Mouse (Mus musculus): ENCODE measurements at regions not wholly inside any gene's neighbourhood (a gene's known extent, or its start where the extent isn't known, plus 50 kb on each side); places are given as distances from the start of the nearest gene placed in this dataset.
A peak's percentile ranks its signal among the peaks of the same experiment; 100 is the strongest.

DNA sequence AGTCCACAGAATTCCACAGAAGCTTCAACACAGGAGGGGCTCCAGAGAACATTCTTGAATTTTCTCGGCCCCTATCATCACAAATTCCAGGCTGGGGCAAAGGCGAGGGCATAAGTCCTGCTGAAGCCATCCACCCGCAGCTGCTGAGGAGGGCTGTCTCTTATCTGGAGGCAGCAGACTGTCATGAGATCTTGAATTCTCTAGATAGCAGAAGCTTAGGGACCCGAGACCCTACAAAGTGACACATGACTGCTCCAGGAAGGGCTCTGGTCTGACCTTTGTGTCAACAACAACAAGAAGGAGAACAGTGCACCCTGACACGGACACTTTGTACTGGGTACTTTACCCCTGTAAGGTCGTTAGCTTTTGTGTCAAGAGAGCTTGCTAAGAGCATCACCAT, 57.2 kb downstream of the Lao1 start:
- no peaks in the 10 kb centered on the region for H3K36me3 ChIP-seq (replicated peaks)
- H3K4me2 ChIP-seq: no peak overlapping the region
- H3K9me3 ChIP-seq: no peaks in the 10 kb centered on the region
- H3K4me1 ChIP-seq: peaks cover 8% of the 10 kb centered on the region
- no peak overlapping the region for H3K4me3 ChIP-seq
- no peak for ATAC-seq (replicated peaks)
- no peak overlapping the region for H3K27ac ChIP-seq
- no peaks in the 10 kb centered on the region for H3K27me3 ChIP-seq (replicated peaks)
- no peak overlapping the region for H3K9ac ChIP-seq
- 61% methylated on average over 6 of the region's 6 CpGs for WGBS

DNA sequence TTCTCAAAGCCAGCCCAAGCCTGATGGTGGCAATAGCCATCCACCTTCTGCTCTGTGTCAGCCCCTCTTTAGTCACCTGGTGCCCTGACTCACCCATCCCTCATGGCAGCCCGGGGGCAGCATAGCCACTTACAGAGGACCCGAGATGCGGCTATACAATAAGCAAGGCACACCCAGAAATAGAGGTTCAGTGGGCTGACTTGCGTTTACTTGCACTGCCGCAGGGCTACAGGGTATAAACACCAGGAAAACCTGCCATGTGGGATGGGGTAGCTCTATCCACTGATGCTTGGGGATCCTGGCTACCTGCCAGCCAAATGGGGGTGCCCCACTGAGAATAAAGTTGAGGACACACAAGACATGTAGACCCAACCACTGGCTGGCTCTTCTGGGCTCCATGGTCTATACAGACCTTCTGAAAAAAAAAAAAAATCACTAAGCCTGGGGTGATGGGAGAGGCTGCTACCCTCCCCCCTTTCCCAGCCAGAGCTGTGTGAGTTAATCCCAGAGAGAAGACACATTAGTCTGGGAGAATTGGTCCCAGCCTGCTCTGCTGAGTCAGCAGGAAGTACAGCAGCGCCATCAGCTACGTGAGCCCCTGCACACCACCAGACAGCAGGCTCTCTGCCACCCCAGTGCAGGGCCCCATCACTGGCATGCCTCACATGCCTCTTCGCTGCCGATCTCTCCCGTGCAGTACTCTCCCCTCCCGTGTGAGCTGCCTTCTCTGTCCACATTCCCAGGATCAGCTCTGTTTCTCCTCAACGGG, 57.8 kb downstream of the Lao1 start:
- Histone ChIP-seq H3K4me1 (peaks cover 8% of the 10 kb centered on the region), H3K27ac (peak overlapping the region; percentile 21; the same call in 1 of the 2 replicates), H3K4me3 (no peak overlapping the region), H3K4me2 (peak overlapping the region; percentile 33), H3K9ac (no peak overlapping the region), H3K9me3 (no peaks in the 10 kb centered on the region), H3K27me3 (replicated peaks) (no peaks in the 10 kb centered on the region), H3K36me3 (replicated peaks) (no peaks in the 10 kb centered on the region)
- peak; percentile 57 for ATAC-seq (replicated peaks)
- WGBS: 45% methylated on average over 12 of the region's 12 CpGs

DNA sequence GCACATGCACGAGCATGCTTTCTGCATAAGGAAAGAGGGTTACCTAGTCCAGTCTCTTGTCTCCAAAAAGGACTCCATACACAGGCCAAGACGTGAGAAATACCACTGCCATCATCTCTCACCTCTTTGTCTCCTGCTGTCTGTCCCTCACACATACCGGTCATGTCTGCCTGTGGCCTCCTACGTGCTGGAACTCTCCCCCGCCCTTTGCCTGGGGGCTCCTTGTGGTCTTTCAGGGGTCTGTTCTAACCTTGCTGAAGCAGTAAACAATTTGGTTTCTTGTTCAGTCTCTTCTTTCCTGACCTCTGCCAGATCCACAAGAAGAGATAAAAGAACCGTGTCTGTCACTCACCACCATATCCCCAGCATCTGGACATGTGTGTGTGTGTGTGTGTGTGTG, 61.0 kb downstream of the Lao1 start:
- peaks cover 8% of the 10 kb centered on the region for H3K4me1 ChIP-seq
- H3K27ac ChIP-seq: no peak overlapping the region
- no peaks in the 10 kb centered on the region for H3K36me3 ChIP-seq (replicated peaks)
- H3K4me2 ChIP-seq: no peak overlapping the region
- ATAC-seq (replicated peaks): no peak
- H3K9me3 ChIP-seq: no peaks in the 10 kb centered on the region
- H3K27me3 ChIP-seq (replicated peaks): no peaks in the 10 kb centered on the region
- H3K9ac ChIP-seq: no peak overlapping the region
- no peak overlapping the region for H3K4me3 ChIP-seq
- WGBS: 68% methylated on average over 6 of the region's 6 CpGs

DNA sequence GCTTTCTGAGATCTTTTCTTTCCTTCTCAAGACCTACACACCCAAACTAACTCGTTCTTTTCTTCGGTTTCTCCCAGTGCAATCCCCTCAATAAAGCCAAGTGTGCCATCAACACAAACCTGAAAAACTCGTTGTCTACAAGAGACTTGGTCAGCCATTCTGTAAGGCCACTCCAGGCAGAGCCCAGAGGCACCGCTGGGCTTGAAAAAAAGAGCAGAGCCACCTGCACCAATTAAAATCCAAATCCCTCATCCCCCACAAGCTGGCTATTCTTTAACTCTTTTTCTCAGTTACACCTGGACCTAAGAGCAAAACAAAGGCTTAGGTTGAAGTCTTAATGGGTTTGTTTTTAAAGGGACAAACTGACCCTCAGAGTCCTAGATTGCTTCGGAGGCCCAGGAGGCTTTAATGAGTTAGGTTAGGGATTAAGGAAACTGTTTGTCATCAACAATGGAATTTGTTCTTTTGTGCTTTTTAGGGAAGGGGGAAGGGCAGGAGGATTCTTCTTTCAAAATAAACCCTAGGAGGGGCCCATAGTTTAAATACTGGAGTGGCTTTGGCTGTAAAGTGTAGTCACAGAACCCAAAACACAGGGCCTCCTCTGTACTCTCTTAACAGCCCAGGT, 65.0 kb downstream of the Lao1 start:
- H3K4me2 ChIP-seq: no peak overlapping the region
- H3K9ac ChIP-seq: no peak overlapping the region
- H3K4me3 ChIP-seq: no peak overlapping the region
- no peaks in the 10 kb centered on the region for H3K27me3 ChIP-seq (replicated peaks)
- H3K36me3 ChIP-seq (replicated peaks): no peaks in the 10 kb centered on the region
- H3K27ac ChIP-seq: no peak overlapping the region
- 11% methylated on average over 5 of the region's 5 CpGs for WGBS
- no peak for ATAC-seq (replicated peaks)
- no peaks in the 10 kb centered on the region for H3K4me1 ChIP-seq
- H3K9me3 ChIP-seq: no peaks in the 10 kb centered on the region

DNA sequence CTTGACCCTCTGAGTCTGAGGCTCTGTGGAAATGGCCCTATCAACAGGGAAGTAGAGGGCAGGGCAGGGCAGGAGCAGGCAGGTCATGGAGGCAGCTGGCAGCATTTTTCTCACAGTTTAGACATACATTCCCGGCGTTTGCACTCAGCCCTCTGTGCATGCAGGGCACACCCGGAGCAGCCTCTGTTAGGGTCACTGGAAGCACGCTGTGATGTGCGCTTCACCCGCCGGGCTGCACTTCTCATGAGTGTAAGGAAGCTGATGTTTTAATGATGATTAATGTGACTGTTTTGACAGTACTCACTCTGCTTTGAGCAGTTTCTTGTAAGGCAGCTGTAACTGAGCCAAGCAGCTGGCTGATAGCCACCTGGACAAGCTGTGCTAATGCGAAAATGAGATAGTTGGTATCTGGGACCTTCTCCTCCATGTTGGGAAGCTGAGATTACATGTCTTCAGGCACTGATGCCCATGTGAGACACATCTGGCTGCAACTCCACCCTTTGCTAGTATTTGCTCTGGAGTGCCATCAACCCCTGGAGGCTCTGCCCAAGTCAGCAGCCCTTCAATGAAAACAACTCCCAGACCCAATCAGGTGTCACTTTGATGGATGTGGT, 66.9 kb downstream of the Lao1 start:
- Histone ChIP-seq H3K9me3 (no peaks in the 10 kb centered on the region), H3K4me1 (no peaks in the 10 kb centered on the region), H3K9ac (no peak overlapping the region), H3K36me3 (replicated peaks) (no peaks in the 10 kb centered on the region), H3K27me3 (replicated peaks) (no peaks in the 10 kb centered on the region), H3K27ac (no peak overlapping the region), H3K4me2 (no peak overlapping the region), H3K4me3 (no peak overlapping the region)
- ATAC-seq (replicated peaks): no peak
- WGBS: 62% methylated on average over 8 of the region's 8 CpGs

DNA sequence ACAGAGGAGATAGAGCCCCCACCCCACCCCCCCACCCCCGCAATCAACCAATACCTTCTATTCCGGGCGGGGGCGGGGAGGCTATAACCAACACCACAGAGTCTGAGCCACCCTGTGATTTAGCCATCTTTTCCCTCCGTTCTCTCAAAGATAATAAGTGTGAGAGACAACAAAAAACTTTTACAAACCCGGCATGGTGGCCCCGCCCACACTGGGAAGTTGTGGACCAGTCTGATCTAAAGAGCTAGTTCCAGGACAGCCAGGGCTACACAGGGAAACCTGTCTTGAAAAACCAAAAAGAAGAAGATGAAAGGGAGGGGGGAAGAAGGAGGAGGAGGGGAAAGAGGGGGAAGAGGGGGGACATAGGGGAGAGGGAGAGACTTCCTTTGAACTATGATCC, 67.7 kb downstream of the Lao1 start:
- H3K4me2 ChIP-seq: no peak overlapping the region
- H3K4me3 ChIP-seq: no peak overlapping the region
- H3K36me3 ChIP-seq (replicated peaks): no peaks in the 10 kb centered on the region
- WGBS: 72% methylated on average over 7 of the region's 7 CpGs
- H3K27me3 ChIP-seq (replicated peaks): no peaks in the 10 kb centered on the region
- H3K4me1 ChIP-seq: no peaks in the 10 kb centered on the region
- H3K9ac ChIP-seq: no peak overlapping the region
- H3K27ac ChIP-seq: no peak overlapping the region
- no peak for ATAC-seq (replicated peaks)
- H3K9me3 ChIP-seq: no peaks in the 10 kb centered on the region

DNA sequence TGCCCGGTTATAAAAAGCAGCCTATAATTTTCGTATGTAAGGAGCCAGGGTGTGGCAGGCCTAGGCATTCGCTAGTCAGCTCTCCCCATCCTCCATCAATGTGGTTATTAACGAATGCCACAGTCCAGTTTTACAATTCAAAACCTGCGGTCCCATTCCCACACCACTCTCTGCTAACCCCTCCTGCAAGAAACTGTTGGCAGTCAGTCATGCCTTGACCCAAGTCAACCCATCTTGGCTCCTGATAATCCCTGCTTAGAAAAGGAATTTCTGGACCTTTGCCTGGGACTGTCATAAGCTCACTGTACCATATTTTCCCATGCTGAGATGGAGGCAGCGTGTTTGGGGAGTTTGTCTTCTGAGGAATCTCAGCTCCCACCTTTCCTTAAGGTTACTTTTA, 68.4 kb downstream of the Lao1 start:
- H3K4me1 ChIP-seq: no peaks in the 10 kb centered on the region
- no peak for ATAC-seq (replicated peaks)
- H3K4me2 ChIP-seq: no peak overlapping the region

DNA sequence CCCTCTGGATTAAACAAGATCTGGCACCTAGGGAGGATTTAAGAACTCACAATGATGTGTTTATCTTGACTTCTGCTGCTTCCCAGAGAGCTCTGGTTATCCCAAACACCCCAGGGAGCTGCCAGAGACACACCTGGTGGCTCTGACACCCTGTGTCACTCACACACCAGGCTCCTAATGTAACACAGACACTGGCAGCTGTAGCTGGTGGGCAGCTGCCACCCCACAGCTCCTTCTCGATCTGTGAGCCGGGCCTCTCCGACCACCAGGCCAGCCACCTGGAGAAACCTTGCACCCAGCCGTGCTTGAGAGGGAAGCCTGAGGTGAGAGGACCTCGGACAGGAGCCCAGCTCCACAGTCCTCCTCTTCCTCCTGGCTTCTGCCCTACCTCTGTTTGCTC, 69.5 kb downstream of the Lao1 start:
- H3K4me2 ChIP-seq: no peak overlapping the region
- no peaks in the 10 kb centered on the region for H3K9me3 ChIP-seq
- H3K27me3 ChIP-seq (replicated peaks): no peaks in the 10 kb centered on the region
- no peak for ATAC-seq (replicated peaks)
- no peak overlapping the region for H3K4me3 ChIP-seq
- H3K9ac ChIP-seq: no peak overlapping the region
- WGBS: 33% methylated on average over 5 of the region's 5 CpGs
- H3K4me1 ChIP-seq: no peaks in the 10 kb centered on the region
- no peaks in the 10 kb centered on the region for H3K36me3 ChIP-seq (replicated peaks)
- H3K27ac ChIP-seq: no peak overlapping the region

More for the DNA sequence above, 68.4 kb downstream of the Lao1 start:
- Histone ChIP-seq H3K9me3 (no peaks in the 10 kb centered on the region), H3K4me3 (no peak overlapping the region), H3K27ac (no peak overlapping the region), H3K36me3 (replicated peaks) (no peaks in the 10 kb centered on the region), H3K27me3 (replicated peaks) (no peaks in the 10 kb centered on the region), H3K9ac (no peak overlapping the region)
- WGBS: 90% methylated on average over 6 of the region's 6 CpGs

DNA sequence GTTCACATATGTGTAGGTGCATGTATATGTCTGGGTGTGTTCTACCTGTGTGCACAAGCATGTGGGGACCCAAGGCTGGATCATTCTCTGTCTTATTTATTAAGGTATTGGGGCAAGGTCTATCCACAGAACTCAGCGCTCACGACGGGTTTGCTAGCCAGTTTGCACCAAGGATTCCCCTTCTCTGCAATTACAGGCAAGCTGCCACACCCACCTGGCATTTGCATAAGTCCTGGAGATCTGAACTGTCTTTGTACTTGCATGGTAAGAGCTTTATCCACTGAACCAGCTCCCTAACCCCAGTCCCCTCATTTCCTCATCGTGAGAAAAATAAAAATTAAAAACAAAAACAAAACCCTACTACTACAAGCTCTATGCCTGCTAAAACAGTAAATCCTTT, 71.6 kb downstream of the Lao1 start:
- WGBS: 61% methylated on average over 4 of the region's 4 CpGs
- Histone ChIP-seq H3K9ac (no peak overlapping the region), H3K4me3 (no peak overlapping the region), H3K36me3 (replicated peaks) (no peaks in the 10 kb centered on the region), H3K4me2 (no peak overlapping the region), H3K27ac (no peak overlapping the region), H3K9me3 (no peaks in the 10 kb centered on the region), H3K27me3 (replicated peaks) (no peaks in the 10 kb centered on the region), H3K4me1 (no peaks in the 10 kb centered on the region)
- ATAC-seq (replicated peaks): no peak

DNA sequence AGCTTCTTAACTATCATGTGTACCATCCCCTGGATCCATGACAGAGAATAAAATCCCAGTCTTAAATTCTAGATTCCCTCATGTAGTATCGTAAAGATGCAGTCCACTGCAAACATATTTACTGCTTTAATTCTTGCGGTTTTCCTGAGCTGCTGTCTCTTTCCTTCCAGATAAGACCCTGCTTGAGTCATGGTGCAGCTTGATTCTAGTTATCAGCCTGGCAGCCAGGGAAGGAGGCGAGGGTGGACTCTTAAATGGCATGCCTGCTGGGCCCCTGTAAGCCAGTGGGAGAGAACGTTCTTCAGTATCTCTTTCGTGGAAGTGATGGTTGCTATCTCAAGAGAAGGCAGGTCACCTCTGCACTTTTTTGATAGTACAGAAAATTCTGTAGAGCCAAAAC, 71.9 kb upstream of the Slc2a1 start:
- no peak overlapping the region for H3K4me2 ChIP-seq
- H3K9ac ChIP-seq: no peak overlapping the region
- 96% methylated on average over 5 of the region's 5 CpGs for WGBS
- H3K36me3 ChIP-seq (replicated peaks): no peaks in the 10 kb centered on the region
- H3K27ac ChIP-seq: no peak overlapping the region
- H3K9me3 ChIP-seq: no peaks in the 10 kb centered on the region
- H3K27me3 ChIP-seq (replicated peaks): no peaks in the 10 kb centered on the region
- no peaks in the 10 kb centered on the region for H3K4me1 ChIP-seq
- H3K4me3 ChIP-seq: no peak overlapping the region
- ATAC-seq (replicated peaks): no peak

DNA sequence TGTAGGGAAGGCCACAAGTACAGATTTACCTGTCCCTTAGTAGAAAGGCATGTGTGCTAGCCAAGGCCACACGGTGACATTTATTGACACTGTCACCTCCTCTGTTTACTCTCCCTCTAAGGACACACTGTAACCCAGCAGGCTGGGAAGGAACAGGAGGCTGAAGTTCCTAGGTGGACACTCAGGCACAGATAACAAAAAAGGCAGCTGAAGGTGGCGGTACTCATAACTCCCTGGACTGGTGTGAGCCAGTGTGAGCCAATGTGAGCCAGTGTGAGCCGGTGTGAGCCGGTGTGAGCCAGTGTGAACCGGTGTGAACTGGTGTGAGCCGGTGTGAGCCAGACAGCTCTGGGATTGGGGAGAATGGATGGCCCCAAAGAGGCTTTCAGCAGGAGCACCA, 68.5 kb upstream of the Slc2a1 start:
- Histone ChIP-seq H3K4me3 (no peak overlapping the region), H3K9ac (no peak overlapping the region), H3K27me3 (replicated peaks) (no peaks in the 10 kb centered on the region), H3K9me3 (no peaks in the 10 kb centered on the region), H3K4me1 (no peaks in the 10 kb centered on the region), H3K27ac (peak overlapping the region; percentile 34; the same call in 1 of the 2 replicates), H3K4me2 (no peak overlapping the region), H3K36me3 (replicated peaks) (no peaks in the 10 kb centered on the region)
- no peak for ATAC-seq (replicated peaks)
- WGBS: 91% methylated on average over 6 of the region's 6 CpGs

DNA sequence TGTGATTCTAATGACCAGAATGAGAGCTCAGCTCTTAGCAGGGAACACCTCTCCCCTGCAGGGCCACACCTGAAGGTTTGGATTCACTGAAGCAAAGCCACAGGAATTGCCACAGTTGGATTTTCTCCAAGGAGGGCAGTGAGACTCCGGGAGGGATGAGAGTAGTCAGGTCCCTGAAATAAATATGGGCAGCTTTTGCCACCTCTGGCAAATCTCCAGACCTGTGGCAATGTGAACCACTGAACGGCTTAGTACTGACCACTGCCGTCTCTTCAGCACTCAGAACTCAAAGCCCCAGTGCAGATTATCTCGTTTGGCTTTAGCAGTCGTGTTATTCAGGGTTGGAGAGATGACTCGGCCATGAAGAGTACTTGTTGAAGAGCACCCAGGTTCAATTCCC, 66.9 kb upstream of the Slc2a1 start:
- WGBS: 54% methylated on average over 6 of the region's 6 CpGs
- H3K9me3 ChIP-seq: no peaks in the 10 kb centered on the region

More for the DNA sequence above, 66.9 kb upstream of the Slc2a1 start:
- Histone ChIP-seq H3K4me1 (no peaks in the 10 kb centered on the region), H3K4me2 (no peak overlapping the region), H3K27ac (no peak overlapping the region), H3K9ac (no peak overlapping the region), H3K4me3 (no peak overlapping the region), H3K27me3 (replicated peaks) (no peaks in the 10 kb centered on the region), H3K36me3 (replicated peaks) (no peaks in the 10 kb centered on the region)
- ATAC-seq (replicated peaks): no peak

All from midbrain, embryonic 15.5 days (tissue).